Mouse (Mus musculus) limb, embryonic 15.5 days (tissue): Measurements from ENCODE around the gene Ildr1. TPM values are rescaled to one million over a fixed set of nuclear protein-coding genes. Genes with fewer than 3 reads are reported as not detected.

Experiments used
- polyA plus RNA-seq: library from polyadenylated mRNA; unstranded; fragments of >200 nt; fragmentation: Nextera tagmentation; extraction: Ambion mirVana; gene quantifications from 2 replicates; pipeline ENCODE4 v1.2.1, GENCODE M21; 2015

The Ildr1 gene
- polyA plus RNA-seq, 1 experiment from 2014 or later: 1.8 TPM

Other genes starting within 250 kb of the Ildr1 start
- 115 and 145 TPM in 2 replicates for gene Stfa3, start 238.6 kb upstream of the Ildr1 start, polyA plus RNA-seq
- 0.11 and 0.45 TPM in 2 replicates for gene Casr, start 131.8 kb upstream of the Ildr1 start, polyA plus RNA-seq
- 2.9 TPM in 2 replicates for gene Cd86, start 27.9 kb upstream of the Ildr1 start, polyA plus RNA-seq
- 3.4 and 4.9 TPM in 2 replicates for gene Slc15a2, start 91.0 kb downstream of the Ildr1 start, polyA plus RNA-seq
- 32.6 and 36.1 TPM in 2 replicates for gene Iqcb1, start 134.4 kb downstream of the Ildr1 start, polyA plus RNA-seq
- 9.8 and 10.7 TPM in 2 replicates for gene Eaf2, start 181.0 kb downstream of the Ildr1 start, polyA plus RNA-seq
- 116 and 127 TPM in 2 replicates for gene Golgb1, start 181.2 kb downstream of the Ildr1 start, polyA plus RNA-seq
- gene Hcls1, start 241.0 kb downstream of the Ildr1 start, polyA plus RNA-seq: 7.6 and 9.1 TPM in 2 replicates